Mouse (Mus musculus): ENCODE results near the gene Ranbp17.

DNA sequence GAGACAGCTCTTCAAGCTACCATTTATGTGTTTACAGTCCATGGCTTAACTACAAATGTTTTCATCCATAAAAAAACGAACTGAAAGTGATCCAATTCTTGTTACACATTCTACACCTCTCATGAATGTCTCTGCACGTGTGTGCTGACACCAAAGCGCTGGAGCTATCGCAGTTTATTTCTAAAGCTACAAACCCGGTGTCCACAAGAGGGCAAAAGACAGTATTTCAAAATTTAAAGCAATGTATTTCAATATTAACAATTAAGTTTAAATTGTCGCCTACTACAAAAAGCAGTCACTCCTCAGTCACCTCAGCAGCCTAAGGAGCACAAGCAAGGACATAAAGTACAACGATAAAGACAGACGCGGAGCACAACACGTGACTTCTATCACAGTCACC is 33.1 kb downstream of the Ranbp17 start:
- TF ChIP-seq CTCF (IDR thresholded peaks at IDR 0.05; ENCODE audit: low read depth, low read length), result no peak
- no peak for TF ChIP-seq POLR2A (IDR thresholded peaks at IDR 0.05; ENCODE audit: extremely low read depth, insufficient read depth, low read length)
